Mouse (Mus musculus): ENCODE measurements around the gene Zfp119a. TPM values are rescaled to one million over a fixed set of nuclear protein-coding genes. Genes with fewer than 3 reads are reported as not detected.

Zfp119a gene
- 13.8 TPM for polyA plus RNA-seq (2017; shearing (Covaris generic))

GRCm38 (mm10) chr17:55878636-55879369 is at the start of gene Zfp119a:
Gene Zfp119a (minus strand): TSS chr17:55878930.

Other genes with a start within 250 kb of the Zfp119a start
- gene Pot1b, start 166.3 kb downstream of the Zfp119a start, polyA plus RNA-seq (2017; shearing (Covaris generic)), result 9.9 TPM
- 0.17 TPM for gene Adgre4, start 128.9 kb downstream of the Zfp119a start, polyA plus RNA-seq (2017; shearing (Covaris generic))
- gene Zfp959, start 13.2 kb upstream of the Zfp119a start, polyA plus RNA-seq (2017; shearing (Covaris generic)), result 31.9 TPM
- 5.7 TPM for gene Zfp119b, start 70.6 kb upstream of the Zfp119a start, polyA plus RNA-seq (2017; shearing (Covaris generic))
- 1.8 TPM for gene Ebi3, start 73.7 kb upstream of the Zfp119a start, polyA plus RNA-seq (2017; shearing (Covaris generic))
- 33.0 TPM for gene Yju2, start 80.2 kb upstream of the Zfp119a start, polyA plus RNA-seq (2017; shearing (Covaris generic))
- 0.41 TPM for gene Shd, start 91.5 kb upstream of the Zfp119a start, polyA plus RNA-seq (2017; shearing (Covaris generic))
- not detected for gene Fsd1, start 107.6 kb upstream of the Zfp119a start, polyA plus RNA-seq (2017; shearing (Covaris generic))
- gene Stap2, start 126.7 kb upstream of the Zfp119a start, polyA plus RNA-seq (2017; shearing (Covaris generic)), result 0.31 TPM
- gene Mpnd, start 126.8 kb upstream of the Zfp119a start, polyA plus RNA-seq (2017; shearing (Covaris generic)), result 138 TPM
- gene Sh3gl1, start 157.7 kb upstream of the Zfp119a start, polyA plus RNA-seq (2017; shearing (Covaris generic)), result 124 TPM
- gene Chaf1a, start 161.5 kb upstream of the Zfp119a start, polyA plus RNA-seq (2017; shearing (Covaris generic)), result 1.5 TPM
- gene Ubxn6, start 196.1 kb upstream of the Zfp119a start, polyA plus RNA-seq (2017; shearing (Covaris generic)), result 63.5 TPM
- gene Hdgfl2, start 200.7 kb upstream of the Zfp119a start, polyA plus RNA-seq (2017; shearing (Covaris generic)), result 113 TPM
- not detected for gene Plin4, start 230.9 kb upstream of the Zfp119a start, polyA plus RNA-seq (2017; shearing (Covaris generic))
- gene Plin5, start 238.7 kb upstream of the Zfp119a start, polyA plus RNA-seq (2017; shearing (Covaris generic)), result not detected
- gene Lrg1, start 243.1 kb upstream of the Zfp119a start, polyA plus RNA-seq (2017; shearing (Covaris generic)), result not detected

Data from effector memory CD4-positive, alpha-beta T cell, adult 5 months (primary cell).